Mouse (Mus musculus) adrenal gland, adult 2 months (tissue): ENCODE measurements at regions not wholly inside any gene's neighbourhood (a gene's known extent, or its start where the extent isn't known, plus 50 kb on each side); places are given as distances from the start of the nearest gene placed in this dataset.

Experiments used
- DNase-seq: peaks from one replicate; pipeline ENCODE4 v3.0.0; 2021

- no peak for DNase-seq
Observed at GRCm38 (mm10) chr2:84173450-84173849, 183.1 kb downstream of the Gm13691 start.

GRCm38 (mm10) chr2:84183624-84184287, 193.4 kb downstream of the Gm13691 start:
- DNase-seq = peak; percentile 6

- peak; percentile 50 for DNase-seq
Observed at GRCm38 (mm10) chr2:84184288-84185015, 194.1 kb downstream of the Gm13691 start.

GRCm38 (mm10) chr2:84185016-84185330, 194.6 kb downstream of the Gm13691 start:
- DNase-seq = no peak

- DNase-seq = peak; percentile 37
Observed at GRCm38 (mm10) chr2:84186126-84186701, 195.9 kb downstream of the Gm13691 start.

GRCm38 (mm10) chr2:84187456-84187855, 197.1 kb downstream of the Gm13691 start:
- no peak for DNase-seq

- no peak for DNase-seq
Observed at GRCm38 (mm10) chr2:84189302-84189701, 198.9 kb downstream of the Gm13691 start.

GRCm38 (mm10) chr2:84217116-84217515, 208.1 kb downstream of the Calcrl start:
- no peak for DNase-seq

- DNase-seq = no peak
Observed at GRCm38 (mm10) chr2:84222049-84222448, 203.2 kb downstream of the Calcrl start.

GRCm38 (mm10) chr2:84229777-84230176, 195.4 kb downstream of the Calcrl start:
- DNase-seq = peak; percentile 8

- DNase-seq = no peak
Observed at GRCm38 (mm10) chr2:84235641-84236040, 189.6 kb downstream of the Calcrl start.

- DNase-seq = no peak
Observed at GRCm38 (mm10) chr2:84241244-84241643, 184.0 kb downstream of the Calcrl start.

- DNase-seq = no peak
Observed at GRCm38 (mm10) chr2:84241986-84242385, 183.2 kb downstream of the Calcrl start.

- DNase-seq = no peak
Observed at GRCm38 (mm10) chr2:84245900-84246299, 179.3 kb downstream of the Calcrl start.

- no peak for DNase-seq
Observed at GRCm38 (mm10) chr2:84246562-84246961, 178.6 kb downstream of the Calcrl start.

GRCm38 (mm10) chr2:84248169-84248568, 177.0 kb downstream of the Calcrl start:
- DNase-seq = no peak

- no peak for DNase-seq
Observed at GRCm38 (mm10) chr2:84249871-84250270, 175.3 kb downstream of the Calcrl start.

- DNase-seq = no peak
Observed at GRCm38 (mm10) chr2:84252076-84252475, 173.1 kb downstream of the Calcrl start.

- DNase-seq = no peak
Observed at GRCm38 (mm10) chr2:84258339-84259006, 166.7 kb downstream of the Calcrl start.

- no peak for DNase-seq
Observed at GRCm38 (mm10) chr2:84259222-84259621, 166.0 kb downstream of the Calcrl start.

- DNase-seq = no peak
Observed at GRCm38 (mm10) chr2:84260701-84261100, 164.5 kb downstream of the Calcrl start.

- DNase-seq = no peak
Observed at GRCm38 (mm10) chr2:84261481-84261880, 163.7 kb downstream of the Calcrl start.

- DNase-seq = no peak
Observed at GRCm38 (mm10) chr2:84264485-84264884, 160.7 kb downstream of the Calcrl start.
